Comparison of ENCODE assay signal across 15 mouse cellular contexts in the genomic region with DNA sequence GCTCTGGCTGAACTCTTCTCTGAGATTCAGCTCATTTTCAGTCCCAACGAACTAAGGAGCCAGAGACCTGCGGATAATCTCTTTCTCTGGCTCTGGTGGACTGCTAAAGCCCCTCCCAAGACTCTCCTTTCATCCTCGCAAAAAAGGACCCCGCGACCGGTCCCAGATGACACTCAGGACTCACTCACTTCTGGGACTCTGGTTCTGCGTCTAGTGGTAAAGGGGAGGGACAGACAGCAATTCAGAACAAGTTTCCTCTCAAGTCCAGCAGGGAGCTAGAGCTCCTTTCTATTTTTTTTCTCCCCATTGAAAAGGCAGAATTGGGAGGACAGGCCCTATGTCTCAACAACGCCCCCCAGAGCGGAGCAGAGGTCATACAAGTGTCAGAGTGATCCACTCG. TPM values are rescaled to one million over a fixed set of nuclear protein-coding genes. Genes with fewer than 3 reads are reported as not detected.
DNase-seq lines count a peak whose midpoint lies in the region; ATAC-seq and TF ChIP-seq lines count a peak whose summit lies in the region.
"Had no signal": no experiment of that assay in that cellular context is flagged by ENCODE, and none has a peak within 500 bp of the region (broad histone marks: within the 10 kb centered on the region; RNA-seq: fewer than 3 reads in every experiment).

No protein-coding gene starts in this region.

- H3K27ac ChIP-seq in intestine, embryonic 14.5 days (ENCODE audit: low read depth): no peak overlapping the region
- no peak overlapping the region for H3K27ac ChIP-seq in intestine, embryonic 15.5 days
- H3K27ac ChIP-seq in forebrain, embryonic 12.5 days: peak overlapping the region; percentile 97
- no peak overlapping the region for H3K27ac ChIP-seq in limb, embryonic 10.5 days
- no peak overlapping the region for H3K27ac ChIP-seq in neural tube, embryonic 14.5 days (ENCODE audit: low read depth, low read length)
- no peak overlapping the region for H3K27ac ChIP-seq in cerebellum, adult 2 months (ENCODE audit: insufficient read depth, low read length)

- TF ChIP-seq CTCF in cerebellum, adult 2 months (IDR thresholded peaks at IDR 0.05; ENCODE audit: borderline replicate concordance, insufficient read depth, low read depth, low read length): no peak

- H3K27me3 ChIP-seq in intestine, embryonic 14.5 days (replicated peaks; ENCODE audit: control insufficient read depth, insufficient read depth, low read length): peaks cover 95% of the 10 kb centered on the region
- peaks cover 82% of the 10 kb centered on the region for H3K27me3 ChIP-seq in intestine, embryonic 15.5 days (replicated peaks)
- peaks cover 87% of the 10 kb centered on the region for H3K27me3 ChIP-seq in forebrain, embryonic 12.5 days
- H3K27me3 ChIP-seq in limb, embryonic 10.5 days (ENCODE audit: low read depth, poor library complexity, severe bottlenecking): peaks cover 100% of the 10 kb centered on the region
- peaks cover 33% of the 10 kb centered on the region for H3K27me3 ChIP-seq in neural tube, embryonic 14.5 days (ENCODE audit: control insufficient read depth, insufficient read depth, low read length)
- H3K27me3 ChIP-seq in cerebellum, adult 2 months (ENCODE audit: control insufficient read depth, insufficient read depth, low read length): peaks cover 20% of the 10 kb centered on the region; the same call in 1 of the 2 replicates

- no peaks in the 10 kb centered on the region for H3K9me3 ChIP-seq in intestine, embryonic 14.5 days (ENCODE audit: control insufficient read depth, low read length)
- H3K9me3 ChIP-seq in intestine, embryonic 15.5 days: no peaks in the 10 kb centered on the region
- H3K9me3 ChIP-seq in forebrain, embryonic 12.5 days: no peaks in the 10 kb centered on the region; the same call in 1 of the 2 replicates
- H3K9me3 ChIP-seq in limb, embryonic 10.5 days (replicated peaks): no peaks in the 10 kb centered on the region
- H3K9me3 ChIP-seq in neural tube, embryonic 14.5 days (ENCODE audit: control insufficient read depth, low read length): no peaks in the 10 kb centered on the region

- H3K9ac ChIP-seq in intestine, embryonic 14.5 days (ENCODE audit: low read length): no peak overlapping the region
- H3K9ac ChIP-seq in intestine, embryonic 15.5 days: no peak overlapping the region
- H3K9ac ChIP-seq in forebrain, embryonic 12.5 days: peak overlapping the region; percentile 22; the same call in 1 of the 2 replicates
- no peak overlapping the region for H3K9ac ChIP-seq in neural tube, embryonic 14.5 days (replicated peaks; ENCODE audit: low read depth, low read length)

- H3K36me3 ChIP-seq in intestine, embryonic 14.5 days (ENCODE audit: control insufficient read depth, insufficient read depth, low read length): no peaks in the 10 kb centered on the region
- no peaks in the 10 kb centered on the region for H3K36me3 ChIP-seq in intestine, embryonic 15.5 days
- no peaks in the 10 kb centered on the region for H3K36me3 ChIP-seq in forebrain, embryonic 12.5 days (replicated peaks)
- H3K36me3 ChIP-seq in limb, embryonic 10.5 days: no peaks in the 10 kb centered on the region
- H3K36me3 ChIP-seq in neural tube, embryonic 14.5 days (ENCODE audit: control insufficient read depth, insufficient read depth, low read length): no peaks in the 10 kb centered on the region

- H3K4me1 ChIP-seq in intestine, embryonic 14.5 days (replicated peaks; ENCODE audit: control insufficient read depth, insufficient read depth, low read length): peaks cover 15% of the 10 kb centered on the region
- peaks cover 30% of the 10 kb centered on the region for H3K4me1 ChIP-seq in intestine, embryonic 15.5 days (replicated peaks)
- H3K4me1 ChIP-seq in forebrain, embryonic 12.5 days: peaks cover 65% of the 10 kb centered on the region
- H3K4me1 ChIP-seq in limb, embryonic 10.5 days: peaks cover 35% of the 10 kb centered on the region
- H3K4me1 ChIP-seq in neural tube, embryonic 14.5 days (ENCODE audit: control insufficient read depth, insufficient read depth, low read length): peaks cover 19% of the 10 kb centered on the region; the same call in 1 of the 2 replicates
- no peaks in the 10 kb centered on the region for H3K4me1 ChIP-seq in cerebellum, adult 2 months (ENCODE audit: control insufficient read depth, insufficient read depth, low read length)

- WGBS in intestine, embryonic 14.5 days: 2% methylated on average over 10 of the region's 10 CpGs
- 2% methylated on average over 10 of the region's 10 CpGs for WGBS in intestine, embryonic 15.5 days
- 0% methylated on average over 10 of the region's 10 CpGs for WGBS in forebrain, embryonic 12.5 days
- 3% methylated on average over 10 of the region's 10 CpGs for WGBS in limb, embryonic 10.5 days
- WGBS in neural tube, embryonic 14.5 days: 0% methylated on average over 10 of the region's 10 CpGs
- WGBS in cerebellum, adult 2 months: 1% methylated on average over 10 of the region's 10 CpGs

- no peak overlapping the region for H3K4me2 ChIP-seq in intestine, embryonic 14.5 days (ENCODE audit: low read length)
- no peak overlapping the region for H3K4me2 ChIP-seq in intestine, embryonic 15.5 days (replicated peaks)
- H3K4me2 ChIP-seq in forebrain, embryonic 12.5 days: peak overlapping the region; percentile 67
- H3K4me2 ChIP-seq in neural tube, embryonic 14.5 days (ENCODE audit: low read depth, low read length): peak overlapping the region; percentile 18; the same call in 1 of the 2 replicates

- DNase-seq in intestine, embryonic 14.5 days (ENCODE audit: low spot score): peak; percentile 70
- DNase-seq in limb, embryonic 10.5 days (ENCODE audit: low spot score): peak; percentile 39
- DNase-seq in testis, postnatal 10 days (ENCODE audit: low spot score): no peak
- no peak for DNase-seq in cerebellum, adult 2 months
- DNase-seq: adrenal gland, postnatal 25 days; cerebellum, postnatal 36 days; gastrocnemius, postnatal 14 days; lung, postnatal 10 days; thymus, adult 2 months had no signal

- no peak for ATAC-seq in intestine, embryonic 14.5 days (replicated peaks; ENCODE audit: low FRiP score, low TSS enrichment, low read depth)
- ATAC-seq in intestine, embryonic 15.5 days: no peak
- ATAC-seq in forebrain, embryonic 12.5 days (ENCODE audit: low FRiP score): no peak
- no peak for ATAC-seq in neural tube, embryonic 14.5 days (ENCODE audit: low read depth)

- TF ChIP-seq POLR2A in cerebellum, adult 2 months (IDR thresholded peaks at IDR 0.05; ENCODE audit: borderline replicate concordance, insufficient read depth, low read length): no peak

- no peak overlapping the region for H3K4me3 ChIP-seq in intestine, embryonic 14.5 days (ENCODE audit: low read depth, low read length)
- no peak overlapping the region for H3K4me3 ChIP-seq in intestine, embryonic 15.5 days (replicated peaks)
- H3K4me3 ChIP-seq in forebrain, embryonic 12.5 days (replicated peaks): peak overlapping the region; percentile 62
- no peak overlapping the region for H3K4me3 ChIP-seq in limb, embryonic 10.5 days
- H3K4me3 ChIP-seq in neural tube, embryonic 14.5 days (ENCODE audit: low read depth, low read length): no peak overlapping the region
- no peak overlapping the region for H3K4me3 ChIP-seq in cerebellum, adult 2 months (replicated peaks; ENCODE audit: insufficient read depth, low read depth, low read length)
- H3K4me3 ChIP-seq: erythroblast, embryonic 14.5 days had no signal

RNA-seq across cellular contexts. Expression of gene Neurog2, which starts 1.4 kb away (rescaled TPM):
- polyA plus RNA-seq in intestine, embryonic 14.5 days (2014; fragmentation: Nextera tagmentation; extraction: Ambion mirVana): not detected in 2 replicates
- polyA plus RNA-seq in intestine, embryonic 15.5 days (2015; fragmentation: Nextera tagmentation; extraction: Ambion mirVana): 0.19 TPM in 1 of 2 replicates, not detected in the other
- polyA plus RNA-seq in forebrain, embryonic 12.5 days (2016; fragmentation: Nextera tagmentation; extraction: Ambion mirVana): 161 and 168 TPM in 2 replicates
- 0.13 TPM in 1 of 2 replicates, not detected in the other for polyA plus RNA-seq in limb, embryonic 10.5 days (2016; fragmentation: Nextera tagmentation; extraction: Ambion mirVana)
- 3.3 and 3.9 TPM in 2 replicates for polyA plus RNA-seq in neural tube, embryonic 14.5 days (2014; fragmentation: Nextera tagmentation; extraction: Ambion mirVana)
- polyA plus RNA-seq in cerebellum, adult 2 months (2012; rRNA removed): 0.31 and 0.49 TPM in 2 replicates
- polyA plus RNA-seq: erythroblast, embryonic 14.5 days; kidney, embryonic 16.5 days; liver, embryonic 11.5 days had no signal

Comparison
In these comparisons a context has a peak if more than half of its experiments do, and no peak if none do; other contexts are left out.
1. DNase-seq: peak in intestine, embryonic 14.5 days (single experiment) and limb, embryonic 10.5 days (single experiment); none in testis, postnatal 10 days (single experiment) and cerebellum, adult 2 months (0 of 2).
2. H3K4me2 ChIP-seq: peak in forebrain, embryonic 12.5 days (single experiment) and neural tube, embryonic 14.5 days (single experiment); none in intestine, embryonic 14.5 days (single experiment) and intestine, embryonic 15.5 days (single experiment).
3. RNA of gene Neurog2, which starts 1.4 kb away (polyA plus RNA-seq): 161 to 168 TPM in forebrain, embryonic 12.5 days; 3.3 to 3.9 TPM in neural tube, embryonic 14.5 days, 0.31 to 0.49 TPM in cerebellum, adult 2 months, not detected in intestine, embryonic 14.5 days, 0.19 TPM in intestine, embryonic 15.5 days and 0.13 TPM in limb, embryonic 10.5 days; every median in the first group is over 10 times any median in the second.